14 mouse cellular contexts compared by ENCODE assay signal in the genomic region with DNA sequence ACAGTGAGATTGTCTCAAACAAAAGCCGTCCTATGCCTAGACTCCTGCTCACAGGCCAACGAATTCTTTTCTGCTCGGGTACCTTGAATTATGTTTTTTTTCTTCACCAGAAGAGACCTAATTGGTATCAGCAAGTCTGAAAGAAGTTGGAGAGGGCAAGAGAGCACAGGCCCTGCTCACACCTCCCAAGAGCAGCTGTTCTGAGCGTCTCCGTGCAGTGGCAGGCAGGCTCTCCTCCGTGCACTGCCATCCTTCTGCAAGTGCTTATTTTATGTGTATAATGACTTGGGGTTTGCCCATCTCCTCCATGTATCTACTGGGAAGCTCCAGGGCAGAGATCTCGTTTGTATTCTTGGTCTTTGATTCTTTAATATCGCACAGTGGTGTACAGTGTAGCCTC. TPM values are rescaled to one million over a fixed set of nuclear protein-coding genes. Genes with fewer than 3 reads are reported as not detected.
DNase-seq lines count a peak whose midpoint lies in the region; ATAC-seq and TF ChIP-seq lines count a peak whose summit lies in the region.
"Had no signal": no experiment of that assay in that cellular context is flagged by ENCODE, and none has a peak within 500 bp of the region (broad histone marks: within the 10 kb centered on the region; RNA-seq: fewer than 3 reads in every experiment).

No protein-coding gene starts in this region.

- no peak for ATAC-seq in embryonic facial prominence, embryonic 12.5 days (ENCODE audit: insufficient number of reproducible peaks, insufficient read depth, low FRiP score, low TSS enrichment)
- ATAC-seq in kidney, embryonic 16.5 days (ENCODE audit: low FRiP score, low TSS enrichment) = no peak
- no peak for ATAC-seq in G1E (ENCODE audit: extremely low read depth, insufficient number of reproducible peaks, low FRiP score, poor library complexity, severe bottlenecking)
- no peak for ATAC-seq in liver, embryonic 12.5 days
- ATAC-seq: inflammation-experienced regulatory T-cells, adult 6 months had no signal

- H3K27me3 ChIP-seq in embryonic facial prominence, embryonic 12.5 days = no peaks in the 10 kb centered on the region
- H3K27me3 ChIP-seq in embryonic facial prominence, embryonic 10.5 days (replicated peaks; ENCODE audit: low read depth, poor library complexity, severe bottlenecking) = no peaks in the 10 kb centered on the region
- H3K27me3 ChIP-seq in kidney, embryonic 16.5 days (ENCODE audit: insufficient read depth, low read length) = no peaks in the 10 kb centered on the region
- no peaks in the 10 kb centered on the region for H3K27me3 ChIP-seq in G1E (ENCODE audit: insufficient read depth, low read length)
- H3K27me3 ChIP-seq in liver, embryonic 12.5 days (replicated peaks) = no peaks in the 10 kb centered on the region
- no peaks in the 10 kb centered on the region for H3K27me3 ChIP-seq in thymus, adult 2 months (ENCODE audit: control insufficient read depth, insufficient read depth, low read length)

- no peaks in the 10 kb centered on the region for H3K36me3 ChIP-seq in embryonic facial prominence, embryonic 12.5 days
- H3K36me3 ChIP-seq in embryonic facial prominence, embryonic 10.5 days (replicated peaks) = peaks cover 18% of the 10 kb centered on the region
- H3K36me3 ChIP-seq in kidney, embryonic 16.5 days (ENCODE audit: insufficient read depth, low read length) = no peaks in the 10 kb centered on the region
- peaks cover 37% of the 10 kb centered on the region for H3K36me3 ChIP-seq in G1E (replicated peaks)
- H3K36me3 ChIP-seq in liver, embryonic 12.5 days = peaks cover 20% of the 10 kb centered on the region
- no peaks in the 10 kb centered on the region for H3K36me3 ChIP-seq in thymus, adult 2 months (ENCODE audit: control insufficient read depth, insufficient read depth, low read length)

- H3K9me3 ChIP-seq in embryonic facial prominence, embryonic 12.5 days = no peaks in the 10 kb centered on the region
- H3K9me3 ChIP-seq in embryonic facial prominence, embryonic 10.5 days = no peaks in the 10 kb centered on the region
- H3K9me3 ChIP-seq in kidney, embryonic 16.5 days (ENCODE audit: low read length) = no peaks in the 10 kb centered on the region
- H3K9me3 ChIP-seq in G1E (replicated peaks) = no peaks in the 10 kb centered on the region
- no peaks in the 10 kb centered on the region for H3K9me3 ChIP-seq in liver, embryonic 12.5 days (replicated peaks)

- WGBS in embryonic facial prominence, embryonic 12.5 days = 74% methylated on average over 8 of the region's 8 CpGs
- 79% methylated on average over 8 of the region's 8 CpGs for WGBS in embryonic facial prominence, embryonic 10.5 days
- WGBS in kidney, embryonic 16.5 days = 71% methylated on average over 8 of the region's 8 CpGs
- 72% methylated on average over 8 of the region's 8 CpGs for WGBS in liver, embryonic 12.5 days (ENCODE audit: insufficient replicate concordance)
- 85% methylated on average over 8 of the region's 8 CpGs for WGBS in thymus, adult 2 months

- no peak overlapping the region for H3K9ac ChIP-seq in embryonic facial prominence, embryonic 12.5 days
- 0 out of 2 replicates have a peak overlapping the region, but pooled peaks have one; percentile 6 for H3K9ac ChIP-seq in kidney, embryonic 16.5 days (replicated peaks; ENCODE audit: low read length)
- H3K9ac ChIP-seq in liver, embryonic 12.5 days = peak overlapping the region; percentile 95

- no peak for DNase-seq in embryonic facial prominence, embryonic 10.5 days (ENCODE audit: low spot score)
- no peak for DNase-seq in kidney, adult 8-10 months
- DNase-seq in G1E (ENCODE audit: low spot score) = no peak
- no peak for DNase-seq in thymus, adult 2 months
- DNase-seq in kidney, adult 9 months = no peak
- DNase-seq: adrenal gland, postnatal 14 days; embryo, embryonic 11 days; gastrocnemius, postnatal 10 days; kidney, postnatal 4 days; thymus, adult 18-20 months had no signal

- no peak overlapping the region for H3K4me3 ChIP-seq in embryonic facial prominence, embryonic 12.5 days
- H3K4me3 ChIP-seq in embryonic facial prominence, embryonic 10.5 days = no peak overlapping the region
- no peak overlapping the region for H3K4me3 ChIP-seq in kidney, embryonic 16.5 days (ENCODE audit: low read length)
- peak overlapping the region; percentile 42; the same call in 1 of the 2 replicates for H3K4me3 ChIP-seq in G1E (ENCODE audit: low read depth, low read length)
- H3K4me3 ChIP-seq in liver, embryonic 12.5 days = peak overlapping the region; percentile 94
- no peak overlapping the region for H3K4me3 ChIP-seq in thymus, adult 2 months (ENCODE audit: control insufficient read depth, insufficient read depth, low read length)

- 0 out of 2 replicates have a peak overlapping the region, but pooled peaks have one; percentile 9 for H3K4me2 ChIP-seq in embryonic facial prominence, embryonic 12.5 days (replicated peaks)
- no peak overlapping the region for H3K4me2 ChIP-seq in kidney, embryonic 16.5 days (replicated peaks; ENCODE audit: low read depth, low read length)
- H3K4me2 ChIP-seq in liver, embryonic 12.5 days = peak overlapping the region; percentile 93

- no peak overlapping the region for H3K27ac ChIP-seq in embryonic facial prominence, embryonic 12.5 days
- no peak overlapping the region; the same call in 1 of the 2 replicates for H3K27ac ChIP-seq in embryonic facial prominence, embryonic 10.5 days (replicated peaks)
- H3K27ac ChIP-seq in kidney, embryonic 16.5 days (ENCODE audit: low read length) = no peak overlapping the region
- H3K27ac ChIP-seq in liver, embryonic 12.5 days = peak overlapping the region; percentile 86
- H3K27ac ChIP-seq in thymus, adult 2 months (ENCODE audit: control insufficient read depth, insufficient read depth, low read length) = no peak overlapping the region

- no peak for TF ChIP-seq POLR2A in thymus, adult 2 months (IDR thresholded peaks at IDR 0.05; ENCODE audit: control insufficient read depth, extremely low read depth, insufficient read depth, low read length, poor library complexity)

- no peak for TF ChIP-seq CTCF in G1E (IDR thresholded peaks at IDR 0.05; ENCODE audit: low read depth, low read length)
- TF ChIP-seq CTCF in thymus, adult 2 months (IDR thresholded peaks at IDR 0.05; ENCODE audit: borderline replicate concordance, control insufficient read depth, extremely low read depth, insufficient read depth, low read length, poor library complexity) = no peak

- H3K4me1 ChIP-seq in embryonic facial prominence, embryonic 12.5 days = peaks cover 27% of the 10 kb centered on the region
- H3K4me1 ChIP-seq in embryonic facial prominence, embryonic 10.5 days = peaks cover 36% of the 10 kb centered on the region
- peaks cover 28% of the 10 kb centered on the region for H3K4me1 ChIP-seq in kidney, embryonic 16.5 days (ENCODE audit: insufficient read depth, low read length)
- peaks cover 72% of the 10 kb centered on the region for H3K4me1 ChIP-seq in G1E (ENCODE audit: insufficient read depth, low read depth, low read length)
- H3K4me1 ChIP-seq in liver, embryonic 12.5 days = peaks cover 86% of the 10 kb centered on the region
- H3K4me1 ChIP-seq in thymus, adult 2 months (replicated peaks; ENCODE audit: control insufficient read depth, insufficient read depth, low read length) = peaks cover 24% of the 10 kb centered on the region

RNA-seq across cellular contexts. Expression of a gene that starts 2.8 kb away (rescaled TPM):
- polyA plus RNA-seq in embryonic facial prominence, embryonic 12.5 days (2016; fragmentation: Nextera tagmentation; extraction: Ambion mirVana) = 51.0 and 55.5 TPM in 2 replicates
- polyA plus RNA-seq in embryonic facial prominence, embryonic 10.5 days (2016; fragmentation: Nextera tagmentation; extraction: Ambion mirVana) = 49.6 and 53.5 TPM in 2 replicates
- polyA plus RNA-seq in kidney, embryonic 16.5 days (2015; fragmentation: Nextera tagmentation; extraction: Ambion mirVana) = 58.5 and 59.9 TPM in 2 replicates
- 14.9 and 17.2 TPM in 2 replicates for total RNA-seq in G1E (2014; fragmentation: Nextera tagmentation)
- total RNA-seq in G1E (2017) = 31.4 and 37.9 TPM in 2 replicates
- polyA plus RNA-seq in G1E (2012) = 3.8 and 5.6 TPM in 2 replicates
- polyA plus RNA-seq in liver, embryonic 12.5 days (2016; fragmentation: Nextera tagmentation; extraction: Ambion mirVana) = 33.4 and 34.4 TPM in 2 replicates
- polyA plus RNA-seq in thymus, adult 2 months (2012; rRNA removed) = 30.9 and 31.9 TPM in 2 replicates

RNA-seq across cellular contexts. Expression of a gene that starts 2.9 kb away (rescaled TPM):
- polyA plus RNA-seq in embryonic facial prominence, embryonic 12.5 days (2016; fragmentation: Nextera tagmentation; extraction: Ambion mirVana) = 21.4 and 24.5 TPM in 2 replicates
- 28.5 and 32.3 TPM in 2 replicates for polyA plus RNA-seq in embryonic facial prominence, embryonic 10.5 days (2016; fragmentation: Nextera tagmentation; extraction: Ambion mirVana)
- polyA plus RNA-seq in kidney, embryonic 16.5 days (2015; fragmentation: Nextera tagmentation; extraction: Ambion mirVana) = 21.3 and 26.9 TPM in 2 replicates
- total RNA-seq in G1E (2014; fragmentation: Nextera tagmentation) (80.8 and 89.0 TPM in 2 replicates), G1E (2017) (16.1 and 21.1 TPM in 2 replicates)
- 106 and 133 TPM in 2 replicates for polyA plus RNA-seq in G1E (2012)
- polyA plus RNA-seq in liver, embryonic 12.5 days (2016; fragmentation: Nextera tagmentation; extraction: Ambion mirVana) = 16.7 TPM in 2 replicates
- polyA plus RNA-seq in thymus, adult 2 months (2012; rRNA removed) = 32.2 and 37.3 TPM in 2 replicates

Comparison
In these comparisons a context has a peak if more than half of its experiments do, and no peak if none do; other contexts are left out.
1. H3K4me3 ChIP-seq: peak in G1E (single experiment) and liver, embryonic 12.5 days (single experiment); none in embryonic facial prominence, embryonic 12.5 days (single experiment), embryonic facial prominence, embryonic 10.5 days (single experiment), kidney, embryonic 16.5 days (single experiment) and thymus, adult 2 months (single experiment).